Mouse (Mus musculus) testis, postnatal 14 days (tissue): ENCODE data around the gene Dnajc30.

Source experiments
- DNase-seq: peaks from one replicate; pipeline ENCODE4 v3.0.0; 2021; ENCODE audit warnings: low spot score

Gene Dnajc30

DNA sequence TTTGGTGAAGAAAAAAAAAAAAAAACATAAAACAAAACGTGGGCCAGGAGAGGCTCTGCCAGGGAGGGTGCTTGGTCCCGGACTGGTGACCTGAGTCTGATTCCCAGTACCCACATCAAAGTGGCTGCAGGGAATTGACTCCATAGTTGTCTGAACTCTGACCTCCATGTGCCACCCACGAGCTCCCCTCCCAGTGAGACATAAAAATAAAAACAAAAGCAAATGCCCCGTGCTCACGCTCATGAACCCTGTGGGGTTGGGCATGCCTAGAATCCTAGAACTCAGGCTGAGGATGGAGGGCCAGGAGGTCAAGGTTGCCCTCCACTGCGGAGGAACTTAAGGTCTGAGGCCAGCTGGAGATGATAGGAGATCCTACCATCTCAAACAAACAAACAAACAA, 45.0 kb downstream of the Dnajc30 start:
- no peak for DNase-seq

DNA sequence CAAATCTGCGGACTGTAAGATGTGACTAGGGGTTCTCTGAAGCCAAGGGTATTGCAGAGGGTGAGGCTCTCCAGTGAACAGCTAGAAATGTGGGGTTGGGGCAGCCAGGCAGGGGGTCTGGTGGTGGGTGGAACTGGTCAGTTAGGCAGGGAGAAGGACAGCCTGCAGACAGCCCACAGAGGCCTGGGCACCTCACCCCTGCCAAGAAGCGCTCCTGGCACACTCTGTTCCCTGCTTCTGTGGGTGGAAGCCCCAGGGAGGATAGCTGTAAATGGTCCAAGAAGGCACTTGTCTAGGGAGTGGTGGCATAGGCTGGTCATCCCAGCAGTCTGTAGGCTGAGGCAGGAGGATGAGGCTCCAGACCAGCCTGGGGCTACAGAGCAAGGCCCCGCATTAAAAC, 45.4 kb downstream of the Dnajc30 start:
- DNase-seq = peak; percentile 49

DNA sequence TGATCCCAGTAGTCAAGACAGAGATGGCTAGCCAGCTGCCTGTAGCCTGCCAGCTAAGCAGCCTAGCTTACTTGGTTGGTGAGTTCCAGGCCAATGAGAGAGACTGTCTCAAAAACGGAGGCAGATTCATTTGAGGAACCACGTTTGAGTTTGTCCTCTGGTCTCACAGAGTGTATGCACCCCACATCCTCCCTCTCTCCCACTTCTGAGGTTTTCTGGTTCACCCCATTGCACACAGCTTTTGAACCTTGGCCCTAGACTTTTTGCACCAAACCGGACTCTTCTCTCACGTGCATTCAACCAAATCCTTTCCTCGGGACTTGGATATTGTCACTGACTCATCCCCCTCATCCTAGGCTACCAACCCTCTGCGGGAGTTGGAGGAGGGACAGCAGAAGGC, 46.0 kb downstream of the Dnajc30 start:
- no peak for DNase-seq

DNA sequence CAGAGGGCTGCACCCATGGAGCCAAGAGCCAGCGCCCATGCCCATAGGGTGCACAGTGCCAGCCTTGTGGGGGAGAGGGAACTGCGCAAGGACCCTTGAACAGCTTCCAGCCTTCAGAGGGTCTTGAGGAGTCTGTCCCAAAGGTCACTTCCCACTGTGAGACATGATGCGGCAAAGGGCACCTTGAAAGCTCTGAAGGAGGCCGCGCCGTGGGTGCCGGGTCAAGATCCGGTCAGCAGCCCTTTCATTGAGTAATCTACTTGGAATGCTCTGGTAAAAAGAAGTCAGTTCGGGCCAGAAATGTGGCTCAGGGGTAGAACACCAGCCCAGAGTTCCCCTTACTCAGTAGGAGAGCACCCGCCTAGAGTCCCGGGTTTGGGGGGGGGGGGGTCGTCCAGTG, 49.8 kb downstream of the Dnajc30 start:
- no peak for DNase-seq

DNA sequence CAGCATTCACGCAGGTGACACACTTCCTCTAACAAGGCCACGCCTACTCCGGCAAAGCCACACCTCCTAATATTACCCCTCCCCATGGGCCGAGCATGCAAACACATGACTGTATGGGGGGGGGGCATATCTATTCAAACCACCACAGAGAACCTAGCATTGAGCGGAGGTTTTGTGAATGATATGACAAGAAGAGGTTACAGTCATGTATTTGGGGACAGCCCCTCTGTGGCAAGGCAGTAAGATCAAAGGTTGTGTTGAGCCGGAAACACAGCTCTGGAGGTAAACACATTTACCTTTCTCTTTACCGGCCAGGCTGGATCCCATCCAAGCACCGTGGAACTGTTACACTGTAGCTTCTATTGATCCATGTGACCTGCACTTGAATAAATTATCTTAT, 51.2 kb downstream of the Dnajc30 start:
- peak; percentile 63 for DNase-seq
